Mouse (Mus musculus): ENCODE data around the gene Lcn12. TPM values are rescaled to one million over a fixed set of nuclear protein-coding genes. Genes with fewer than 3 reads are reported as not detected.

The Lcn12 gene
- polyA plus RNA-seq, 1 experiment from 2014 or later, result not detected

GRCm38 (mm10) chr2:25484901-25485647 is 8.6 kb downstream of the Lcn12 start:
- no peaks in the 10 kb centered on the region for H3K36me3 ChIP-seq
- H3K27ac ChIP-seq, result no peak overlapping the region
- H3K9me3 ChIP-seq, result no peaks in the 10 kb centered on the region
- WGBS, result 69% methylated on average over 11 of the region's 11 CpGs
- peaks cover 29% of the 10 kb centered on the region; the same call in 1 of the 2 replicates for H3K27me3 ChIP-seq (ENCODE audit: insufficient read depth, poor library complexity, severe bottlenecking)
- DNase-seq (ENCODE audit: low spot score), result no peak
- H3K4me1 ChIP-seq, result no peaks in the 10 kb centered on the region
- H3K4me3 ChIP-seq, result no peak overlapping the region

- Histone ChIP-seq H3K36me3 (no peaks in the 10 kb centered on the region), H3K27me3 (ENCODE audit: insufficient read depth, poor library complexity, severe bottlenecking) (peaks cover 26% of the 10 kb centered on the region; the same call in 1 of the 2 replicates), H3K9me3 (no peaks in the 10 kb centered on the region), H3K27ac (no peak overlapping the region), H3K4me1 (no peaks in the 10 kb centered on the region), H3K4me3 (no peak overlapping the region)
- no peak for DNase-seq (ENCODE audit: low spot score)
- 19% methylated on average over 7 of the region's 7 CpGs for WGBS
These were observed 10.7 kb downstream of the Lcn12 start for GRCm38 (mm10) chr2:25482969-25483368.

GRCm38 (mm10) chr2:25480541-25480940 is 13.2 kb downstream of the Lcn12 start:
- no peak for DNase-seq (ENCODE audit: low spot score)
- no peaks in the 10 kb centered on the region for H3K9me3 ChIP-seq
- peaks cover 30% of the 10 kb centered on the region; the same call in 1 of the 2 replicates for H3K27me3 ChIP-seq (ENCODE audit: insufficient read depth, poor library complexity, severe bottlenecking)
- no peaks in the 10 kb centered on the region for H3K36me3 ChIP-seq
- H3K4me1 ChIP-seq, result no peaks in the 10 kb centered on the region
- H3K27ac ChIP-seq, result no peak overlapping the region
- WGBS, result 73% methylated on average over 1 of the region's 1 CpGs
- no peak overlapping the region for H3K4me3 ChIP-seq

GRCm38 (mm10) chr2:25479551-25480311 is 14.0 kb downstream of the Lcn12 start:
- Histone ChIP-seq H3K4me3 (no peak overlapping the region), H3K27me3 (ENCODE audit: insufficient read depth, poor library complexity, severe bottlenecking) (peaks cover 24% of the 10 kb centered on the region; the same call in 1 of the 2 replicates), H3K36me3 (no peaks in the 10 kb centered on the region), H3K4me1 (no peaks in the 10 kb centered on the region), H3K9me3 (no peaks in the 10 kb centered on the region), H3K27ac (no peak overlapping the region)
- WGBS, result 70% methylated on average over 10 of the region's 10 CpGs
- no peak for DNase-seq (ENCODE audit: low spot score)

- no peak for DNase-seq (ENCODE audit: low spot score)
- Histone ChIP-seq H3K4me1 (no peaks in the 10 kb centered on the region), H3K4me3 (no peak overlapping the region), H3K9me3 (no peaks in the 10 kb centered on the region), H3K27ac (no peak overlapping the region), H3K27me3 (ENCODE audit: insufficient read depth, poor library complexity, severe bottlenecking) (peaks cover 12% of the 10 kb centered on the region; the same call in 1 of the 2 replicates), H3K36me3 (no peaks in the 10 kb centered on the region)
- WGBS, result 83% methylated on average over 3 of the region's 3 CpGs
These were observed 15.6 kb downstream of the Lcn12 start for GRCm38 (mm10) chr2:25477967-25478675.

GRCm38 (mm10) chr2:25477541-25477940 is 16.2 kb downstream of the Lcn12 start:
- Histone ChIP-seq H3K4me1 (no peaks in the 10 kb centered on the region), H3K4me3 (no peak overlapping the region), H3K36me3 (no peaks in the 10 kb centered on the region), H3K27ac (no peak overlapping the region), H3K27me3 (ENCODE audit: insufficient read depth, poor library complexity, severe bottlenecking) (peaks cover 10% of the 10 kb centered on the region; the same call in 1 of the 2 replicates), H3K9me3 (no peaks in the 10 kb centered on the region)
- DNase-seq (ENCODE audit: low spot score), result no peak
- WGBS, result 84% methylated on average over 8 of the region's 8 CpGs

- Histone ChIP-seq H3K4me1 (0 out of 2 replicates have a peak, but pooled peaks cover 17% of the 10 kb centered on the region), H3K36me3 (no peaks in the 10 kb centered on the region), H3K4me3 (no peak overlapping the region), H3K9me3 (no peaks in the 10 kb centered on the region), H3K27ac (no peak overlapping the region), H3K27me3 (ENCODE audit: insufficient read depth, poor library complexity, severe bottlenecking) (peaks cover 19% of the 10 kb centered on the region; the same call in 1 of the 2 replicates)
- WGBS, result 72% methylated on average over 2 of the region's 2 CpGs
- no peak for DNase-seq (ENCODE audit: low spot score)
These were observed 21.2 kb downstream of the Lcn12 start for GRCm38 (mm10) chr2:25472550-25472949.

- Histone ChIP-seq H3K27ac (no peak within 1 kb of the TSS), H3K4me3 (no peak within 1 kb of the TSS), H3K4me1 (peaks cover 27% of the 10 kb centered on the region), H3K36me3 (no peaks in the 10 kb centered on the region), H3K9me3 (no peaks in the 10 kb centered on the region), H3K27me3 (ENCODE audit: insufficient read depth, poor library complexity, severe bottlenecking) (peaks cover 12% of the 10 kb centered on the region; the same call in 1 of the 2 replicates)
- no peak for DNase-seq (ENCODE audit: low spot score)
- 31% methylated on average over 6 of the region's 6 CpGs for WGBS
These were observed 23.7 kb downstream of the Lcn12 start, which contains the start of gene Ptgds for GRCm38 (mm10) chr2:25469969-25470368. TSS of gene Ptgds (minus strand) at chr2:25470046.

- H3K4me3 ChIP-seq, result no peak overlapping the region
- no peaks in the 10 kb centered on the region for H3K9me3 ChIP-seq
- H3K27me3 ChIP-seq (ENCODE audit: insufficient read depth, poor library complexity, severe bottlenecking), result peaks cover 12% of the 10 kb centered on the region; the same call in 1 of the 2 replicates
- H3K27ac ChIP-seq, result no peak overlapping the region
- peaks cover 27% of the 10 kb centered on the region for H3K4me1 ChIP-seq
- no peak for DNase-seq (ENCODE audit: low spot score)
- no peaks in the 10 kb centered on the region for H3K36me3 ChIP-seq
- 72% methylated on average over 10 of the region's 10 CpGs for WGBS
These were observed 24.5 kb downstream of the Lcn12 start for GRCm38 (mm10) chr2:25468962-25469915.

GRCm38 (mm10) chr2:25467606-25468303 is 26.0 kb downstream of the Lcn12 start:
- Histone ChIP-seq H3K27me3 (ENCODE audit: insufficient read depth, poor library complexity, severe bottlenecking) (peaks cover 12% of the 10 kb centered on the region; the same call in 1 of the 2 replicates), H3K27ac (no peak overlapping the region), H3K9me3 (no peaks in the 10 kb centered on the region), H3K4me3 (no peak overlapping the region), H3K4me1 (peaks cover 27% of the 10 kb centered on the region), H3K36me3 (no peaks in the 10 kb centered on the region)
- 65% methylated on average over 14 of the region's 14 CpGs for WGBS
- DNase-seq (ENCODE audit: low spot score), result no peak

GRCm38 (mm10) chr2:25465816-25466635 is 27.7 kb downstream of the Lcn12 start:
- Histone ChIP-seq H3K27me3 (ENCODE audit: insufficient read depth, poor library complexity, severe bottlenecking) (peaks cover 9% of the 10 kb centered on the region; the same call in 1 of the 2 replicates), H3K27ac (peak overlapping the region; percentile 52; the same call in 1 of the 2 replicates), H3K4me3 (no peak overlapping the region), H3K36me3 (no peaks in the 10 kb centered on the region), H3K4me1 (peaks cover 34% of the 10 kb centered on the region), H3K9me3 (no peaks in the 10 kb centered on the region)
- DNase-seq (ENCODE audit: low spot score), result no peak
- 46% methylated on average over 10 of the region's 10 CpGs for WGBS

Data from heart, embryonic 10.5 days (tissue).